Mouse (Mus musculus) liver, postnatal 0 days (tissue): ENCODE measurements around the gene Slc39a13. TPM values are rescaled to one million over a fixed set of nuclear protein-coding genes. Genes with fewer than 3 reads are reported as not detected.

Source experiments
- ATAC-seq: fragments of 200-750 bp; cut with Nextera tagmentation; 2 replicates; pipeline ENCODE4 v1.8.0; 2017; ENCODE audit warnings: mild to moderate bottlenecking, moderate library complexity
- DNase-seq: peaks from one replicate; pipeline ENCODE4 v3.0.0-alpha.2; 2016
- H3K27ac ChIP-seq: fragments of 300-500 bp; sonication (generic); 2 replicates; pipeline ENCODE4 v1.5.1; 2014; ENCODE audit warnings: antibody characterized with exemption, moderate library complexity, mild to moderate bottlenecking, low read depth
- H3K27me3 ChIP-seq: fragments of 300-500 bp; sonication (generic); 2 replicates; pipeline ENCODE4 v1.6.1; 2014; ENCODE audit warnings: low read length, control low read depth, mixed read lengths; ENCODE audit not compliant: insufficient read depth
- H3K36me3 ChIP-seq: fragments of 300-500 bp; sonication (generic); replicated peaks from 2 replicates; pipeline ENCODE4 v1.6.1; 2014; ENCODE audit warnings: mild to moderate bottlenecking, control low read depth, low read length, moderate library complexity, mixed read lengths; ENCODE audit not compliant: insufficient read depth
- H3K4me1 ChIP-seq: fragments of 300-500 bp; sonication (generic); 2 replicates; pipeline ENCODE4 v1.6.1; 2014; ENCODE audit warnings: antibody characterized with exemption, mild to moderate bottlenecking, control low read depth; ENCODE audit not compliant: insufficient read depth
- H3K4me2 ChIP-seq: fragments of 300-500 bp; sonication (generic); 2 replicates; pipeline ENCODE4 v1.6.1; 2014; ENCODE audit warnings: low read depth, mild to moderate bottlenecking, low read length, moderate library complexity, mixed read lengths
- H3K4me3 ChIP-seq: fragments of 300-500 bp; sonication (generic); 2 replicates; pipeline ENCODE4 v1.5.1; 2014; ENCODE audit warnings: low read depth, low read length
- H3K9ac ChIP-seq: fragments of 300-500 bp; sonication (generic); replicated peaks from 2 replicates; pipeline ENCODE4 v1.6.1; 2014; ENCODE audit warnings: mild to moderate bottlenecking, moderate library complexity
- H3K9me3 ChIP-seq: fragments of 300-500 bp; sonication (generic); 2 replicates; pipeline ENCODE4 v1.6.1; 2016; ENCODE audit warnings: mild to moderate bottlenecking, control low read depth, low read length, mixed read lengths
- CTCF ChIP-seq: sonication (generic); IDR thresholded peaks from 2 replicates; pipeline ENCODE4 v1.5.1; 2016; ENCODE audit warnings: antibody characterized with exemption, low read depth
- EP300 ChIP-seq: IDR thresholded peaks from 2 replicates; pipeline ENCODE4 v1.6.1; 2016; ENCODE audit warnings: antibody characterized with exemption, low read depth, mild to moderate bottlenecking
- WGBS: fragments of 180-500 bp; shearing (Covaris S2); extraction: QIAGEN DNeasy Blood & Tissue Kit; methylation state at CpG from one replicate; pipeline ENCODE4 v1.1.7; 2014; ENCODE audit not compliant: insufficient replicate concordance; 5-methylcytosine and 5-hydroxymethylcytosine counted together
- polyA plus RNA-seq: library from polyadenylated mRNA; unstranded; fragments of >200 nt; fragmentation: Nextera tagmentation; extraction: Ambion mirVana; gene quantifications from 2 replicates; pipeline ENCODE4 v1.2.1, GENCODE M21; 2015

The Slc39a13 gene
- polyA plus RNA-seq, 1 experiment from 2014 or later, result 7.2 TPM

GRCm38 (mm10) chr2:91110429-91110828, 40.2 kb upstream of the Slc39a13 start:
- Histone ChIP-seq H3K9ac (no peak overlapping the region), H3K27ac (peak overlapping the region; percentile 55; the same call in 1 of the 2 replicates), H3K36me3 (peaks cover 3% of the 10 kb centered on the region; the same call in 1 of the 2 replicates), H3K27me3 (no peaks in the 10 kb centered on the region), H3K4me1 (peaks cover 23% of the 10 kb centered on the region), H3K9me3 (no peaks in the 10 kb centered on the region), H3K4me3 (no peak overlapping the region), H3K4me2 (no peak overlapping the region)
- 84% methylated on average over 6 of the region's 6 CpGs for WGBS
- TF ChIP-seq EP300 (no peak), CTCF (peak; percentile 40; the same call in 1 of the 2 replicates)
- ATAC-seq (no peak), DNase-seq (no peak)

GRCm38 (mm10) chr2:91109807-91110385, 39.7 kb upstream of the Slc39a13 start:
- H3K9me3 ChIP-seq, result no peaks in the 10 kb centered on the region
- no peak overlapping the region for H3K9ac ChIP-seq
- peak; percentile 68 for ATAC-seq
- no peaks in the 10 kb centered on the region for H3K27me3 ChIP-seq
- peaks cover 4% of the 10 kb centered on the region; the same call in 1 of the 2 replicates for H3K36me3 ChIP-seq
- no peak for DNase-seq
- no peak overlapping the region for H3K4me2 ChIP-seq
- peaks cover 21% of the 10 kb centered on the region for H3K4me1 ChIP-seq
- peak overlapping the region; percentile 55; the same call in 1 of the 2 replicates for H3K27ac ChIP-seq
- H3K4me3 ChIP-seq, result no peak overlapping the region
- TF ChIP-seq CTCF (no peak), EP300 (no peak)
- 71% methylated on average over 5 of the region's 5 CpGs for WGBS

GRCm38 (mm10) chr2:91109241-91109640, 39.0 kb upstream of the Slc39a13 start:
- no peak for ATAC-seq

GRCm38 (mm10) chr2:91108156-91108555, 37.9 kb upstream of the Slc39a13 start:
- ATAC-seq (no peak), DNase-seq (no peak)
- no peak overlapping the region for H3K9ac ChIP-seq
- H3K4me1 ChIP-seq, result peaks cover 21% of the 10 kb centered on the region
- no peaks in the 10 kb centered on the region for H3K9me3 ChIP-seq
- H3K4me2 ChIP-seq, result no peak overlapping the region
- H3K4me3 ChIP-seq, result no peak overlapping the region
- 70% methylated on average over 3 of the region's 3 CpGs for WGBS
- H3K27ac ChIP-seq, result no peak overlapping the region
- peaks cover 7% of the 10 kb centered on the region; the same call in 1 of the 2 replicates for H3K36me3 ChIP-seq
- H3K27me3 ChIP-seq, result no peaks in the 10 kb centered on the region
- no peak for TF ChIP-seq EP300
- no peak for TF ChIP-seq CTCF

More at GRCm38 (mm10) chr2:91109241-91109640, 39.0 kb upstream of the Slc39a13 start:
- Histone ChIP-seq H3K4me3 (no peak overlapping the region), H3K36me3 (peaks cover 7% of the 10 kb centered on the region; the same call in 1 of the 2 replicates), H3K4me2 (no peak overlapping the region), H3K9ac (no peak overlapping the region), H3K4me1 (peaks cover 21% of the 10 kb centered on the region), H3K9me3 (no peaks in the 10 kb centered on the region), H3K27ac (no peak overlapping the region), H3K27me3 (no peaks in the 10 kb centered on the region)
- TF ChIP-seq EP300 (no peak), CTCF (no peak)
- 82% methylated on average over 5 of the region's 5 CpGs for WGBS
- DNase-seq, result no peak

GRCm38 (mm10) chr2:91101124-91101740, 31.0 kb upstream of the Slc39a13 start:
- Histone ChIP-seq H3K9ac (0 out of 2 replicates have a peak overlapping the region, but pooled peaks have one; percentile 7), H3K27ac (no peak overlapping the region), H3K9me3 (no peaks in the 10 kb centered on the region), H3K4me2 (peak overlapping the region; percentile 36; the same call in 1 of the 2 replicates), H3K4me3 (no peak overlapping the region), H3K27me3 (no peaks in the 10 kb centered on the region), H3K4me1 (peaks cover 13% of the 10 kb centered on the region), H3K36me3 (peaks cover 11% of the 10 kb centered on the region; the same call in 1 of the 2 replicates)
- TF ChIP-seq CTCF (peak; percentile 97), EP300 (no peak)
- DNase-seq, result peak; percentile 93
- ATAC-seq, result peak; percentile 67
- 12% methylated on average over 7 of the region's 7 CpGs for WGBS

- DNase-seq (no peak), ATAC-seq (no peak)
- H3K4me3 ChIP-seq, result peak overlapping the region; percentile 54
- no peaks in the 10 kb centered on the region for H3K9me3 ChIP-seq
- TF ChIP-seq EP300 (no peak), CTCF (no peak)
- 38% methylated on average over 2 of the region's 2 CpGs for WGBS
- H3K27me3 ChIP-seq, result no peaks in the 10 kb centered on the region
- 0 out of 2 replicates have a peak, but pooled peaks cover 4% of the 10 kb centered on the region for H3K36me3 ChIP-seq
- peak overlapping the region; percentile 84 for H3K27ac ChIP-seq
- H3K4me1 ChIP-seq, result peaks cover 19% of the 10 kb centered on the region
- H3K4me2 ChIP-seq, result peak overlapping the region; percentile 65
- peak overlapping the region; percentile 77 for H3K9ac ChIP-seq
Measured at GRCm38 (mm10) chr2:91098156-91098555, 27.9 kb upstream of the Slc39a13 start.
